Comparison of ENCODE assay signal across 9 mouse cellular contexts in genomic region chr6:135526460-135527160, GRCm38 (mm10).
DNase-seq lines count a peak whose midpoint lies in the region; ATAC-seq and TF ChIP-seq lines count a peak whose summit lies in the region.
"Had no signal": no experiment of that assay in that cellular context is flagged by ENCODE, and none has a peak within 500 bp of the region (broad histone marks: within the 10 kb centered on the region; RNA-seq: fewer than 3 reads in every experiment).

No protein-coding gene starts in this region.

- H3K27ac ChIP-seq in left cerebral cortex, adult 2 months = peak overlapping the region; percentile 91
- H3K27ac ChIP-seq: kidney, postnatal 0 days had no signal

- no peak for TF ChIP-seq CTCF in left cerebral cortex, adult 2 months (IDR thresholded peaks at IDR 0.05)

- no peak for ATAC-seq in megakaryocyte progenitor cell, adult 5-6 weeks (replicated peaks; ENCODE audit: poor library complexity)

- DNase-seq in R1 (ENCODE audit: low read depth, low spot score) = peak; percentile 38
- peak; percentile 62 for DNase-seq in cerebellum, adult 11-12 months
- peak; percentile 37 to 52 for DNase-seq in frontal cortex, postnatal 25 days (ENCODE audit: low spot score in 2 of 2)
- DNase-seq in left cerebral cortex, adult 2 months (ENCODE audit: extremely low spot score in 1 of 2, low spot score in 2 of 2) = peak; percentile 63 to 71
- peak; percentile 70 to 73 for DNase-seq in right cerebral cortex, postnatal 36 days (ENCODE audit: low spot score in 2 of 2)
- no peak for DNase-seq in testis, postnatal 14 days (ENCODE audit: low spot score)
- DNase-seq in thymus, postnatal 0 days (ENCODE audit: low spot score) = no peak

- intact Hi-C loops in left cerebral cortex, adult 2 months (cut with DNase I) = loop anchor here (1.0 to 10.0 kb wide), 5 partner anchors 82 to 376 kb away; no protein-coding TSS in a partner anchor

- H3K4me3 ChIP-seq in left cerebral cortex, adult 2 months = no peak overlapping the region

Comparison
In these comparisons a context has a peak if more than half of its experiments do, and no peak if none do; other contexts are left out.
1. DNase-seq: peak in R1 (single experiment), cerebellum, adult 11-12 months (single experiment), frontal cortex, postnatal 25 days (2 of 2), left cerebral cortex, adult 2 months (2 of 2) and right cerebral cortex, postnatal 36 days (2 of 2); none in testis, postnatal 14 days (single experiment) and thymus, postnatal 0 days (single experiment).